Mouse (Mus musculus) layer of hippocampus, adult 9-11 months (tissue): Measurements from ENCODE around the gene Pate4.
"Not testable (repeated sequence)": the region's sequence is repeated elsewhere in the genome, so short reads cannot be mapped to it uniquely, and the experiment has no call there.

ENCODE experiments used
- DNase-seq: peaks from one replicate; pipeline ENCODE4 v3.0.0; 2022

Pate4 gene

DNA sequence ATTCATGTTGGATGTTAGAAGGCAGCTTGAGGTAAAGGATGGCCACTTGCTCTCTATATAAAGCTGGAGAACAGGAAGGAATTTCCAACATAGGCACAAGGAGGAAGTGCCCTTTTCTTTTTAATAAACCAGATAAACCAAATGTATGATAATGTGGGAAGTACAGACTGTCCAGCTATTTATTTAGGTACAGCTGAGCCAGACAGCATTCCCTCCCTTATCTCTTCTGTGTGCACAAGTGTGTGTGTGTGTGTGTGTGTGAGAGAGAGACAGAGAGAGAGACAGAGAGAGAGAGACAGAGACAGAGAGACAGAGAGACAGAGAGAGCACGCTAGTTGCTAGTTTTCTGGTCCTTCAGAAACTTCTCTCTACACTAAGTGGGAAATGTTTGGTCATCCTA is at the start of gene Pate4:
Pate4 (minus strand) TSS at position 101 of the 400 bp plus-strand sequence.
- no peak for DNase-seq

DNA sequence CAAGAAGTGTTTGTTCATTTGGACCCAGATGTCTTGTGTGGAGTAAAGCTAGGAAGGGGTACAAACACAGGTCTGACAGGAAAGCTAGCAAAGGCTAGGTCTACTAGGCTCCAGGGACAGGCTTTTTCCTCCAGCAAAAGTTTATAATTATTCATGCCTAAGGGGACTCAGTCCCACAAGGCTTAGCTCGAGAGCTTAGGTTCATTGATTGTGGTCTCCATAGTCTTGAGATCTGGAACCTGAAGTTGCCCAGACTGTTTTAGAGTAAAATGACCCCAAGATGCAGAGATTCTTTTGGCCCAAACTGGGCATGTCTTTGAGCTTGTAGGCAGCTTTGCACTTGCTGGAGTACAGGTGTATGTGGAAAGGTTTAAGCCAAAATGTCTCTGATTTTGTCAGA is 36.4 kb upstream of the Pate4 start, which contains the start of gene Pate3:
Pate3 (minus strand) TSS at position 101 of the 400 bp plus-strand sequence.
- DNase-seq: no peak

DNA sequence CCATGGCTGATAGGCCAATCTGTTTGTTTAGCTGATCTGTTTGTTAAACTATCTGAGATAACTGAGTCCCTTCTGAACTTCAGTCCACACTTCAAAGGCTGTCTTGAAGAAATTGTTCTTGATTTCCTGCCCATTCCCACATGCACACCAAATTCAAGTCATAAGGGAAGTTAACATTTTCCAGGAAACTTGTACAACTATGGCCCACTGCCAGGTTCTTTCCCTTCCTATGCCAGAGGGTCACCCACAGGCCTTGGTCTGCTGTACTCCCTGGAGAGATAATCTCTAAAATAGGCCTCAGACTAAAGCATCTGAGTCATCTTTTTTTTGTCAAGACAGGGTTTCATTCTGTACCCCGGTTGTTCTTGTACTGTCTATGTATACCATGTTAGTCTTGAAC is 21.2 kb upstream of the Pate4 start:
- no peak for DNase-seq

DNA sequence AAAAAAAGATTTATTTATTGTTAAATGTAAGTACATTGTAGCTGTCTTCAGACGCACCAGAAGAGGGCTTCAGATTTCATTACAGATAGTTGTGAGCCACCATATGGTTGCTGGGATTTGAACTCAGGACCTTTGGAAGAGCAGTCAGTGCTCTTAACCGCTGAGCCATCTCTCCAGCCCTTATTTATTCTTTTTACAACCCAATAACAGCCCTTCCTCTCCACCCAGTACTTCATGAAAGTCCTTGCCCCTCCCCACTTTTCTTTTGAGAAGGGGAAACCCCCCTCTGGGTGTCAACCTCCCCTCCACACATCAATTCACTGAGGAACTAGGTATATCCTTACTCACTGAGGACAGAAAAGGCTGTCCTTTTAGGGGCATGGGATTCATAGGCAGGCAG is 5.0 kb upstream of the Pate4 start:
- DNase-seq: not testable (repeated sequence)

DNA sequence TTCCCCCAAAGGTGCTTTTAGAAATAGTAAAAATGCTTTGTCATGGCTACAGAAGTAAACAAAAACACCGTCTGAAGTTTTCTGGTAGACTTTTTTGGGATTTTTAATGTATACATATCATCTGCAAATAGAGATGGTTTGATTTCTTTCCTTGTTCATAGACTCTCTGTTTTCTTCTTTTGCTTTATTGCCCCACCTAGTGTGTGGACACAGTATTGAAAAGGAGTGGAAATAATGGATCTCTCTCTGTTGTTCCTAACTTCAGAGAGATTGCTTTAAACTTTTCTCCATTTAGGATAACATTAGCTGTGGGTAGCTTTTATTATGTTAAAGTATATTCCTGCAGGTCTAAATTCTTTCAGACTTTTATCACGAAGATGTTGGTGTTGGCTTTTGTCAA is 2.3 kb upstream of the Pate4 start:
- DNase-seq: no peak

- DNase-seq: no peak
These were observed 3.9 kb downstream of the Pate4 start for GRCm38 (mm10) chr9:35607647-35608405.

DNA sequence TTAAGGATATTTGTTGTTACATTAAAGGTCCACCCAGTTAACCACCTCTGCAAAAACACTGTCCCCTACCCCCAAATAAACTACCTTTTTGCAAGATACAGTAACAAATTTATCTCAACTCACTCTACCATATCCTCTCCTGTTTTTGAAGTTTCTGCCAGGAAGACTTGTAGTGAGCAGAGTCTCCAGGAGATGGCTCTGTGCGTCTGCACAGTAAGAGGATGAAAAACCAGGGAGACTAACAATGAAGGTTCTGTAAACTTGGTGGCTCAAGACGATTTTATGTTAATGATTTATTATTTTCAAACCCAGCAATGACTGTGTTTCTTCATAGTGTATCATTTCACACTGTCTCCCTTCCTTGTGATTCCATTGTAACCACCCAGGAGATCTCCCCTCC is 18.8 kb downstream of the Pate4 start:
- DNase-seq: no peak

DNA sequence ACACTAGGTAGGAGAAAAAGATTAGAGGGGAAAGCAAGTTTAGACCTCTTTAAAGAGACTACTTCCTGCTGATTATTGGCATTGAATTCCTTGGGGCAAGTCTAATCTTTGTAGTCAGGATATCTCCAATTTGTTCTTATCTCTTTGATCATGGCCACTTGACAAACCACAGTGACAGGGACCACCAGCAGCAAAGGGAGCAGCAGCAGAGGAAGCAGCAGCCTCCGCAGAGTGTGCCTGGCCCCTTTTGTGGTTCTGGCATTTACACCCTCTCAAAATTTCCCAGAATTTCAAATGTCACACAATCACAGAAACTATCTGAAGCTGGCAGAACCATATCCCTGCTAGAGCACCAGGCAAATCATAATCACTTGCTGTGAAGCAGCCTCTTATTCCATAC is 24.1 kb downstream of the Pate4 start:
- no peak for DNase-seq

DNA sequence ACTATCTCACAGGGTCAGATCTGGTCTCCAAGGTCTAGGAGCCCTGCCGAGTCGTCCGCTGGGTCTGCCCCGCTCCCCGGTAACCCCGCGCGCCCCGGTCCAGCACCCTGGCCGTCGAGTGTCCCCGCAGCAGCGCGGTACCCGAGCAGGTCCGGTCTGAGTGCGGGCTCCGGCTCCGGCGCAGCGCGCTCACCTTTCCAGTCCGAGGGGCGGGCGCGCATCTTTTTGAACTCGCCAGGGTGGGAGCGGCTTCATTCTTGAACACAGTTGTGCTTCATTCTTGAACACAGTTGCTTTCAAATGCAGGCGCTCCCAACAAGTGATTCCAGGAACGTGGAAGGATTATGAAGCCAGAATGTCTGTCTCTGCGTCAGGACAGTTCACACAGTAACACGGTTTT is 37.3 kb downstream of the Pate4 start:
- no peak for DNase-seq

GRCm38 (mm10) chr9:35570663-35571062 is 41.1 kb downstream of the Pate4 start:
- no peak for DNase-seq

GRCm38 (mm10) chr9:35569571-35570534 is 41.9 kb downstream of the Pate4 start, which contains the start of the genes Pate2 and Hyls1:
TSS of gene Pate2 (plus strand) at chr9:35570284.
TSS of gene Hyls1 (minus strand) at chr9:35570398.
- DNase-seq: peak; percentile 96

DNA sequence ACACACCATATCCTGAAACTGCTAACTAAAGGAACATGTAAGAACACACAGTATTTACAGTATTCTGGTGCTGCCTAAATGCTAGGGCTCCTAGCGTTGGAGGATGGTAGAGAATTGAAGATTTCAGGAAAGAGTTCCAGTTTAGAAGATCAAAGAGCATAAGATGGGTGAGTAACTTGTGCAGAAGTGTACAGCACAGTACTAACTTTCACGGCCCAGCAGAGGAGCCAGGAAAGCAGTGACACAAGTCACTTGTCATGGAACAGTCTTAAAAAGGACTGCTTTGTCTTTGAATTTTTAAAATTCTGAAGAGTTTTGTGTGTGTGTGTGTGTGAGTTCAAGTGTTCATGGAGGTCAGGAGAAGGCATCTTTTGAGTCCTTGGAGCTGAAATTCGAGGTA is 43.7 kb downstream of the Pate4 start:
- DNase-seq: no peak

DNA sequence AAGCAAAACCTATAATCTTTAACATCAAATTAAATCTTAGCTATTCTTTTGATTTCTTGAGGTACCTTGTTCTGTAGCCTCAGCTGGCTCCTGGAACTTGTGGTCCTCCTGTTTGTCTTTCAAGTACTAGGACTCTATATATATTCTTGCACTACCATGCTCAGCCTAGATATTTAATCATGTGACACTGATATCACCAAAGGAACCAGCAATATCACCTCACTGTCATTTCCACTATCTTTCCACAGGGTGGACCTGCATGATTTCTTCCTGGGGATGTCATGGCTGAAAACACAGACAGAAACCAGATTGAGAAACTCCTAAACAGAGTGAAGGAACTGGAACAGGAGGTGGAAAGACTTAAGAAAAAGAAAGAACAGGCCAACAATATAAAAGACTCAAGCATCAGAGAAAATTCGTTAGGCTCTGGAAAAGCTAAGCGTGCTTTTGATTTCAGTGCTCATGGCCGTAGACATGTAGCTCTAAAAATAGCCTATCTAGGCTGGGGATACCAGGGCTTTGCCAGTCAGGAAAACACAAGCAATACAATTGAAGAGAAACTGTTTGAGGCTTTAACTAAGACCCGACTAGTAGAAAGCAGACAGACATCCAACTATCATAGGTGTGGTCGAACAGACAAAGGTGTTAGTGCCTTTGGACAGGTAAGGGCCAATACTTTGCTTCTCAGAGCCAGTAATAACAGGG is 47.1 kb downstream of the Pate4 start:
- DNase-seq: peak; percentile 1

GRCm38 (mm10) chr9:35561583-35561982 is 50.2 kb downstream of the Pate4 start:
- peak; percentile 1 for DNase-seq

- peak; percentile 1 for DNase-seq
These were observed 50.7 kb downstream of the Pate4 start for GRCm38 (mm10) chr9:35561076-35561475.

DNA sequence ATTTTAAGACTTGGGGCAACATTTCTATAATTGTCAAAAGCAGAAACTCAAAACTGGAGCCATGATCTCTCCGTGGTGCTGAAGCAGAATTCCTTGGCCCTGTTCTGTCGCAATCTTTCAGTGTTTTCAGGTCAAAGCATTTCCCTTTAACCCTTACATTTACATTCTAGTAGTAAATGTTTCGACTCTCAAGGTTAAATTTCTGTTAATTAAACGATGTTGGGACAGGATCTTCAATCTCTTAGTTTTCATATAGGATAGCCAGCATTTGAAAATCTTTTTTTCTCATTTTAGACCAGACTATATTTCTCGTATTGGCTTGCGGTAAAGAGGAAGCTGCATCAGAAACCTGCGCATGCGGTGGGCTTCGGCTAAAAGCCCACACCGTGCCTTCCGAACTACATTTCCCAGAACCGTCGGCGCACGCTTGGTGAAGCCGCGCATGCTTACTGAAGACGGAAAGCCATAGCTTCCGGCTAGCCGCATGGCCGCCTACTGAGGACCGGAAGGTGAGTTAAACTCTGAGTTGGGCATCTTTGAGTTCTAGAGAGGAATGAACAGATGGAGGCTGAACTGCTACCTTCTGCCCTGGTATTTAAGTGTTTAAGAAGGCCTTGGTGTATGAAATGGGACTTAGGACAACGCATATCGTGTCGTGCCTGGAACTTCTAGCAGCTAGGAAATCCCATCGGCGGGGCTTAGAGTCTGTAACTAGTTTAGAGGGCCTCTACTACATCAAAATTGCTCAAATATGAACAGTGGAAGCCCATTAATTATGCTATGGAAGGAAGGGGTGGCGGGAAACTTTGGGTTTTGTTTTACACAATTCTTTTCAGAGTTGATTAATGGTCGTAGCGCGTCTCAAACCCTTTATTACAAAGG is 52.5 kb downstream of the Pate4 start:
- peak; percentile 89 for DNase-seq

DNA sequence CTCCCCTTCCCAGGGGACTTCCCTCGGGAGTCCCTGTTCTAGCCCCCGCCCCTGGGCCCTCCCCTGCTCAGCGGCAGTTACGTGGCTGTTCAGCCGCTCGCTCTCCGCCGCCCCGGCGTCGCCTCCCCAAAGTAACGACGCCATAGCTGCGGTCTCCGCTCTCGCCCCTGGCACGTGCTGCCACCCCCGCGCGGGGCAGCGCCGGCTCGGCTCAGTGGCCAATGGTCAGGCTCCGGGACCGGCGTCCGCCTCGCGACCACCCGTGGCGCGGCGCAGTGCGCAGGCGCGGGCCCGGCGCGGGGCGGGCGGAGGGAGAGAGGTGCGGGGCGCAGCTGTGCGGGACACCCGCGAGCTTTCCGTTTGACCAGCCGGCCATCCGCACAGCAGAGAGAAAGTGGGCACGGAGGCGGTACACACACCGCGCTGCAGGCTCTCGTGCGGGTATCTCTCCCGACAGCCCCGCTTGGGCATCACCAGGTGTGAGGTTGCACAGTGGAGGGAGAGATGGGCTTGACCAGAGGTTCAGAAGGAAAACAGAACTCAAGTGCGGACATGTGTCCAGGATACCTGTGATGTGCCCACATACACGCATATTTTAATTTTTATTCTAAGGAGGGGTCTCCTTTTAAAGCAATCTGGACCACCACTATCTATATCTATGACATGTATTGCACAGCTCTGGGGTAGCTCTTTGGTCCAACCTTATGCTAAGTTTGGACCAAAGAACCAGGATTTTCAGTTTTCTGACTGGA is 53.3 kb downstream of the Pate4 start, which contains the start of the genes Ddx25 and Pus3:
Ddx25 (minus strand) TSS at position 272 of the 752 bp plus-strand sequence.
Pus3 (plus strand) TSS at position 339 of the 752 bp plus-strand sequence.
- peak; percentile 57 for DNase-seq
